Mouse (Mus musculus): ENCODE results near the gene Chst5.
"Not testable (repeated sequence)": the region's sequence is repeated elsewhere in the genome, so short reads cannot be mapped to it uniquely, and the experiment has no call there.

The Chst5 gene

GRCm38 (mm10) chr8:111870379-111870778 lies 39.9 kb downstream of the Chst5 start:
- DNase-seq: no peak

GRCm38 (mm10) chr8:111868664-111869063 lies 41.6 kb downstream of the Chst5 start:
- DNase-seq: no peak

- DNase-seq: no peak
Observed at GRCm38 (mm10) chr8:111865857-111866256, 44.4 kb downstream of the Chst5 start.

GRCm38 (mm10) chr8:111865130-111865852 lies 45.0 kb downstream of the Chst5 start:
- no peak for DNase-seq

- DNase-seq: no peak
Observed at GRCm38 (mm10) chr8:111864648-111865047, 45.6 kb downstream of the Chst5 start.

GRCm38 (mm10) chr8:111863280-111863679 lies 47.0 kb downstream of the Chst5 start:
- DNase-seq: no peak

- DNase-seq: no peak
Observed at GRCm38 (mm10) chr8:111855977-111856376, 54.3 kb downstream of the Chst5 start.

- peak; percentile 98 for DNase-seq
Observed at GRCm38 (mm10) chr8:111853861-111854501, 56.3 kb downstream of the Chst5 start, which contains the start of gene Cfdp1. TSS of gene Cfdp1 (minus strand) at chr8:111854291.

GRCm38 (mm10) chr8:111853219-111853618 lies 57.0 kb downstream of the Chst5 start:
- DNase-seq: not testable (repeated sequence)

GRCm38 (mm10) chr8:111846746-111847145 lies 63.5 kb downstream of the Chst5 start:
- DNase-seq: no peak

All from kidney, adult 11 months (tissue).